ENCODE assay signal across 15 mouse cellular contexts in the genomic region with DNA sequence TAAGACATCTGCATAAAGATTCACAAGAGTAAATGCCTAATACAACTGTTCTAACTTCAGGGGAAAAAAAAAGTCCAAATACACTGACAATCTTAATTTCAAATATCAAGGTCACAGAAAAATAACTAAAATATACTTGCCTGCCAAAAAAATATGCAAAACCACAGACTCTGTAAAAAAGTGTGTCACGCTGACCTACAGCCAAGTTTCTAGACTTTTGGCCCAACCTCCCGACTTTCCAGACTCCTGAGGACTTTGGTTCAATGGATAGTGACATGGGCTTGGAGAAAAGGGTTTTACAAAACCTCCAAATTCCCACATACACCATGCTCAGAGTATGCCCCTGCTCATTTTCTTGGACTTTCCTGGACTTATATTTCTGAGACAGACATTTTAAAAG. TPM values are rescaled to one million over a fixed set of nuclear protein-coding genes. Genes with fewer than 3 reads are reported as not detected.
DNase-seq lines count a peak whose midpoint lies in the region; ATAC-seq and TF ChIP-seq lines count a peak whose summit lies in the region.
"Had no signal": no experiment of that assay in that cellular context is flagged by ENCODE, and none has a peak within 500 bp of the region (broad histone marks: within the 10 kb centered on the region; RNA-seq: fewer than 3 reads in every experiment).

No protein-coding gene starts in this region.

- ATAC-seq in forebrain, postnatal 0 days = no peak
- ATAC-seq in forebrain, embryonic 13.5 days = no peak
- ATAC-seq in kidney, embryonic 16.5 days (ENCODE audit: low FRiP score, low TSS enrichment) = no peak
- no peak for ATAC-seq in kidney, embryonic 15.5 days (replicated peaks; ENCODE audit: low FRiP score)
- ATAC-seq: intestine, embryonic 16.5 days had no signal

- DNase-seq in forebrain, postnatal 0 days = no peak
- peak; percentile 44 for DNase-seq in 3134 (ENCODE audit: extremely low read depth, insufficient read length, low spot score)
- peak; percentile 47 for DNase-seq in adrenal gland, postnatal 14 days
- DNase-seq in right cerebral cortex, postnatal 25 days = no peak
- no peak for DNase-seq in frontal cortex, adult 2 months (ENCODE audit: extremely low spot score in 1 of 2, low spot score in 1 of 2)
- DNase-seq: cerebellum, adult 18-20 months; right cerebral cortex, postnatal 14 days; thymus, adult 2 months had no signal

- H3K4me1 ChIP-seq in forebrain, postnatal 0 days (ENCODE audit: insufficient read depth) = peaks cover 26% of the 10 kb centered on the region
- peaks cover 48% of the 10 kb centered on the region for H3K4me1 ChIP-seq in forebrain, embryonic 13.5 days
- peaks cover 36% of the 10 kb centered on the region for H3K4me1 ChIP-seq in kidney, embryonic 16.5 days (ENCODE audit: insufficient read depth, low read length)
- peaks cover 37% of the 10 kb centered on the region for H3K4me1 ChIP-seq in kidney, embryonic 15.5 days

- H3K36me3 ChIP-seq in forebrain, postnatal 0 days (ENCODE audit: insufficient read depth) = peaks cover 26% of the 10 kb centered on the region
- H3K36me3 ChIP-seq in forebrain, embryonic 13.5 days (ENCODE audit: poor library complexity, severe bottlenecking) = peaks cover 37% of the 10 kb centered on the region
- H3K36me3 ChIP-seq in kidney, embryonic 16.5 days (ENCODE audit: insufficient read depth, low read length) = 0 out of 2 replicates have a peak, but pooled peaks cover 11% of the 10 kb centered on the region
- H3K36me3 ChIP-seq in kidney, embryonic 15.5 days = peaks cover 41% of the 10 kb centered on the region

- H3K9me3 ChIP-seq in forebrain, postnatal 0 days (ENCODE audit: low read length) = no peaks in the 10 kb centered on the region
- no peaks in the 10 kb centered on the region for H3K9me3 ChIP-seq in forebrain, embryonic 13.5 days (replicated peaks)
- no peaks in the 10 kb centered on the region for H3K9me3 ChIP-seq in kidney, embryonic 16.5 days (ENCODE audit: low read length)
- H3K9me3 ChIP-seq in kidney, embryonic 15.5 days (replicated peaks) = no peaks in the 10 kb centered on the region
- H3K9me3 ChIP-seq: limb, embryonic 12.5 days; lung, embryonic 15.5 days had no signal

- no peak for TF ChIP-seq CTCF in forebrain, postnatal 0 days (IDR thresholded peaks at IDR 0.05; ENCODE audit: low read depth)

- H3K27ac ChIP-seq in forebrain, postnatal 0 days (ENCODE audit: low read depth, low read length) = no peak overlapping the region
- no peak overlapping the region for H3K27ac ChIP-seq in forebrain, embryonic 13.5 days
- H3K27ac ChIP-seq in kidney, embryonic 16.5 days (ENCODE audit: low read length) = no peak overlapping the region
- no peak overlapping the region for H3K27ac ChIP-seq in kidney, embryonic 15.5 days
- H3K27ac ChIP-seq: limb, embryonic 12.5 days; lung, embryonic 15.5 days had no signal

- 67% methylated on average over 2 of the region's 2 CpGs for WGBS in forebrain, postnatal 0 days
- 87% methylated on average over 2 of the region's 2 CpGs for WGBS in forebrain, embryonic 13.5 days
- WGBS in kidney, embryonic 16.5 days = 82% methylated on average over 2 of the region's 2 CpGs
- 87% methylated on average over 2 of the region's 2 CpGs for WGBS in kidney, embryonic 15.5 days

- H3K4me2 ChIP-seq in forebrain, postnatal 0 days (ENCODE audit: low read depth) = 0 out of 2 replicates have a peak overlapping the region, but pooled peaks have one; percentile 1
- H3K4me2 ChIP-seq in forebrain, embryonic 13.5 days = no peak overlapping the region
- H3K4me2 ChIP-seq in kidney, embryonic 16.5 days (replicated peaks; ENCODE audit: low read depth, low read length) = peak overlapping the region; percentile 18; the same call in 1 of the 2 replicates
- H3K4me2 ChIP-seq in kidney, embryonic 15.5 days = no peak overlapping the region
- H3K4me2 ChIP-seq: lung, embryonic 15.5 days had no signal

- no peaks in the 10 kb centered on the region for H3K27me3 ChIP-seq in forebrain, postnatal 0 days (ENCODE audit: insufficient read depth, low read length)
- H3K27me3 ChIP-seq in forebrain, embryonic 13.5 days = no peaks in the 10 kb centered on the region
- no peaks in the 10 kb centered on the region for H3K27me3 ChIP-seq in kidney, embryonic 16.5 days (ENCODE audit: insufficient read depth, low read length)
- no peaks in the 10 kb centered on the region for H3K27me3 ChIP-seq in kidney, embryonic 15.5 days
- H3K27me3 ChIP-seq: limb, embryonic 12.5 days; lung, embryonic 15.5 days had no signal

- no peak overlapping the region for H3K9ac ChIP-seq in forebrain, postnatal 0 days
- H3K9ac ChIP-seq in forebrain, embryonic 13.5 days = no peak overlapping the region
- H3K9ac ChIP-seq in kidney, embryonic 16.5 days (replicated peaks; ENCODE audit: low read length) = no peak overlapping the region
- no peak overlapping the region for H3K9ac ChIP-seq in kidney, embryonic 15.5 days
- H3K9ac ChIP-seq: limb, embryonic 12.5 days; lung, embryonic 15.5 days had no signal

- H3K4me3 ChIP-seq in forebrain, postnatal 0 days (ENCODE audit: low read depth, low read length) = no peak overlapping the region
- no peak overlapping the region for H3K4me3 ChIP-seq in forebrain, embryonic 13.5 days
- no peak overlapping the region for H3K4me3 ChIP-seq in kidney, embryonic 16.5 days (ENCODE audit: low read length)
- no peak overlapping the region for H3K4me3 ChIP-seq in kidney, embryonic 15.5 days (replicated peaks)
- H3K4me3 ChIP-seq: erythroblast, embryonic 14.5 days; limb, embryonic 12.5 days; lung, embryonic 15.5 days had no signal

RNA-seq across cellular contexts. Expression of gene Purb, which starts 7.2 kb away (rescaled TPM):
- total RNA-seq in forebrain, postnatal 0 days (2014; rRNA removed) = 49.9 and 53.5 TPM in 2 replicates
- 10.9 and 18.6 TPM in 2 replicates for polyA plus RNA-seq in forebrain, postnatal 0 days (2015; fragmentation: Nextera tagmentation; extraction: Ambion mirVana)
- 13.9 and 14.8 TPM in 2 replicates for polyA plus RNA-seq in forebrain, embryonic 13.5 days (2015; fragmentation: Nextera tagmentation; extraction: Ambion mirVana)
- polyA plus RNA-seq in kidney, embryonic 16.5 days (2015; fragmentation: Nextera tagmentation; extraction: Ambion mirVana) = 24.8 and 30.1 TPM in 2 replicates
- 29.2 and 29.6 TPM in 2 replicates for polyA plus RNA-seq in kidney, embryonic 15.5 days (2015; fragmentation: Nextera tagmentation; extraction: Ambion mirVana)
- total RNA-seq in adrenal gland, postnatal 14 days (2021) = 73.6 and 75.8 TPM in 2 replicates
- polyA plus RNA-seq in frontal cortex, adult 2 months (2012; rRNA removed) = 102 and 103 TPM in 2 replicates

RNA-seq across cellular contexts. Expression of gene H2afv, which starts 24.3 kb away (rescaled TPM):
- total RNA-seq in forebrain, postnatal 0 days (2014; rRNA removed) = 55.3 and 68.0 TPM in 2 replicates
- polyA plus RNA-seq in forebrain, postnatal 0 days (2015; fragmentation: Nextera tagmentation; extraction: Ambion mirVana) = 185 and 235 TPM in 2 replicates
- 942 and 1,061 TPM in 2 replicates for polyA plus RNA-seq in forebrain, embryonic 13.5 days (2015; fragmentation: Nextera tagmentation; extraction: Ambion mirVana)
- polyA plus RNA-seq in kidney, embryonic 16.5 days (2015; fragmentation: Nextera tagmentation; extraction: Ambion mirVana) = 560 and 596 TPM in 2 replicates
- 552 and 602 TPM in 2 replicates for polyA plus RNA-seq in kidney, embryonic 15.5 days (2015; fragmentation: Nextera tagmentation; extraction: Ambion mirVana)
- total RNA-seq in adrenal gland, postnatal 14 days (2021) = 84.2 and 99.3 TPM in 2 replicates
- 75.0 and 80.7 TPM in 2 replicates for polyA plus RNA-seq in frontal cortex, adult 2 months (2012; rRNA removed)

RNA-seq across cellular contexts. Expression of gene Myo1g, which starts 52.2 kb away (rescaled TPM):
- total RNA-seq in forebrain, postnatal 0 days (2014; rRNA removed) = 0.23 and 0.90 TPM in 2 replicates
- 0.24 and 0.75 TPM in 2 replicates for polyA plus RNA-seq in forebrain, postnatal 0 days (2015; fragmentation: Nextera tagmentation; extraction: Ambion mirVana)
- polyA plus RNA-seq in forebrain, embryonic 13.5 days (2015; fragmentation: Nextera tagmentation; extraction: Ambion mirVana) = 0.17 and 0.21 TPM in 2 replicates
- polyA plus RNA-seq in kidney, embryonic 16.5 days (2015; fragmentation: Nextera tagmentation; extraction: Ambion mirVana) = 1.0 and 1.2 TPM in 2 replicates
- polyA plus RNA-seq in kidney, embryonic 15.5 days (2015; fragmentation: Nextera tagmentation; extraction: Ambion mirVana) = 1.0 and 1.4 TPM in 2 replicates
- 4.0 and 11.8 TPM in 2 replicates for total RNA-seq in adrenal gland, postnatal 14 days (2021)
- 0.80 and 0.96 TPM in 2 replicates for polyA plus RNA-seq in frontal cortex, adult 2 months (2012; rRNA removed)

RNA-seq across cellular contexts. Expression of gene Ppia, which starts 53.3 kb away (rescaled TPM):
- 3,025 and 4,002 TPM in 2 replicates for total RNA-seq in forebrain, postnatal 0 days (2014; rRNA removed)
- polyA plus RNA-seq in forebrain, postnatal 0 days (2015; fragmentation: Nextera tagmentation; extraction: Ambion mirVana) = 5,423 and 7,006 TPM in 2 replicates
- 4,373 and 4,619 TPM in 2 replicates for polyA plus RNA-seq in forebrain, embryonic 13.5 days (2015; fragmentation: Nextera tagmentation; extraction: Ambion mirVana)
- polyA plus RNA-seq in kidney, embryonic 16.5 days (2015; fragmentation: Nextera tagmentation; extraction: Ambion mirVana) = 4,884 and 4,942 TPM in 2 replicates
- polyA plus RNA-seq in kidney, embryonic 15.5 days (2015; fragmentation: Nextera tagmentation; extraction: Ambion mirVana) = 5,533 and 6,211 TPM in 2 replicates
- 1,829 and 1,894 TPM in 2 replicates for total RNA-seq in adrenal gland, postnatal 14 days (2021)
- 2,434 and 2,505 TPM in 2 replicates for polyA plus RNA-seq in frontal cortex, adult 2 months (2012; rRNA removed)

Comparison
In these comparisons a context has a peak if more than half of its experiments do, and no peak if none do; other contexts are left out.
1. H3K4me2 ChIP-seq: peak in forebrain, postnatal 0 days (single experiment) and kidney, embryonic 16.5 days (single experiment); none in forebrain, embryonic 13.5 days (single experiment) and kidney, embryonic 15.5 days (single experiment).
2. DNase-seq: peak in 3134 (single experiment) and adrenal gland, postnatal 14 days (single experiment); none in forebrain, postnatal 0 days (single experiment), right cerebral cortex, postnatal 25 days (single experiment) and frontal cortex, adult 2 months (0 of 2).